Mouse (Mus musculus) spleen, postnatal 14 days (tissue): ENCODE results near the gene Fkbp5.
"Not testable (repeated sequence)": the region's sequence is repeated elsewhere in the genome, so short reads cannot be mapped to it uniquely, and the experiment has no call there.

Source experiments
- DNase-seq, 2 experiments: peaks; one replicate each; pipeline ENCODE4 v3.0.0; 2021 to 2022; ENCODE audit warnings: low spot score in 2 of 2

Gene Fkbp5

GRCm38 (mm10) chr17:28419636-28420035 lies 97.7 kb downstream of the Fkbp5 start:
- DNase-seq = no peak

DNA sequence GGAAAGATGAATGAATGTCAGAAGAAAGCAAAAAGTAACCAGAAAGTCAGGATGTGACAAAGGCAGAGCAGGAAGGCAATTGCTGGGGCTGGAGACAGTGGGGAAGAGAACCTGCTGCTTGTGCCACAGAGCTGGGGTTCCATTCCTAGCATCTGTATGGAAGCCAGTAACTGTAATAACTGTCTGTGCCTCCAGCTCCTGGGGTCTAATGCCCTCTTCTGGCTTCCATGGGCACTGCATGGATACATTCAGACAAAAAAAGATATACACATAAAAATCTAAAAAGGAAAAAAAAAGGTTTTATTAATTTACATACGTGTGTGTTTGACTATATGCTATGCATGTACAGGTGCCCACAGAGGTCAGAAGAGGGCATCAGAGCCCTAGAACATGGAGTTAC lies 98.4 kb downstream of the Fkbp5 start:
- no peak for DNase-seq

DNA sequence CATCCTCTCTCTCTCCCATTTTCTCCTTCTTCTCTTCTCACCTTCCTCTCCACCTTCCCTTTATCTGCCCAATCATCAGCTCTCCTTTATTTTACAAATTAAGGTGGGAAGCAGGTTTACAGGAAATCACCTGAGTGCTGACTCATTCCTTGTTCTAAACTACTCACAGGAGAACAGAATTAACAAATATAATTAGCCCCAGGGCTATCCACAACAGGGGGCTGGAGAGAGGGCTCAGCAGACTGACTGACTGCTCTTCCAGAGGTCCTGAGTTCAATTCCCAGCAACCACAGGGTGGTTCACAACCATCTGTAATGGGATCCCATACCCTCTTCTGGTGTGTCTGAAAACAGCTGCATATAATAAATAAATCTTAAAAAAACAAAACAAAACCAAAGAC lies 98.8 kb downstream of the Fkbp5 start:
- not testable (repeated sequence) for DNase-seq

DNA sequence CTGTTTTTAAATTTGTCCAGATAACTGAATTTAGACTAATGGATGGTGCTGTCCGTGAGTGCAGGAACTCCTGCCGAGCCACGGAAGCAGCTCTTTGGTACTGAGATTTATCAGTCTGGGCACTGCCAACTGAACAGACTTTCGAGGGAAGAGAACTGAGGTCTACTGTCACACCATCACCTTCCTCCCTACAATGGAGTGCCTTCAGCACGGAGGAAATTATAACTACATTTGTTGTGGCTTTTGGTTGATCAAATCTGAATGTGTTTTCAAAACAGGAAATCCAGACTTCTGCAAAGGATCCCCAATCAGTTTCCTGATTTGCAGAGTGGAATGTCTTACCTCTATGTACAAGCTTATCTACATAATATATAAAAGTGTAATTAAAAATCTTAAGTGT lies 99.6 kb downstream of the Fkbp5 start:
- DNase-seq = no peak

DNA sequence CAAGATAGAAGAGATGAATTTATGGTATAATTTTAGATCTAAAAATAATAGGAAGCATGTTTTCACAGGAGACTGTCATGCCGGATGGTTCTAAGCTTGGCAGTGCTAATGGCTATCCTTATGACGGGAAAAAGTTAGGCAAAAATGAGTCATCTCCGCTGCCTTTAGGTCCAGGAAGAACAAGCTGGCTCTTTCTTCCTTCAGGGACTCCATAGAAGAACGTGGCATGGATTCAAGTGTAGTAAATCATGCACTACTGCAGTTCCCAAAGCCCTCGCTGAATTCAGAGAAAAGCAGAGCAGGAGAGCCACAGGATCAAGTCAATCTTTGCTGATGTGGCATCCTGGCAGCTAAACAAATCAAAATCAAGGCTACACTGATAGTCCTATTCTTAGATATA lies 102.1 kb downstream of the Fkbp5 start:
- no peak for DNase-seq

DNA sequence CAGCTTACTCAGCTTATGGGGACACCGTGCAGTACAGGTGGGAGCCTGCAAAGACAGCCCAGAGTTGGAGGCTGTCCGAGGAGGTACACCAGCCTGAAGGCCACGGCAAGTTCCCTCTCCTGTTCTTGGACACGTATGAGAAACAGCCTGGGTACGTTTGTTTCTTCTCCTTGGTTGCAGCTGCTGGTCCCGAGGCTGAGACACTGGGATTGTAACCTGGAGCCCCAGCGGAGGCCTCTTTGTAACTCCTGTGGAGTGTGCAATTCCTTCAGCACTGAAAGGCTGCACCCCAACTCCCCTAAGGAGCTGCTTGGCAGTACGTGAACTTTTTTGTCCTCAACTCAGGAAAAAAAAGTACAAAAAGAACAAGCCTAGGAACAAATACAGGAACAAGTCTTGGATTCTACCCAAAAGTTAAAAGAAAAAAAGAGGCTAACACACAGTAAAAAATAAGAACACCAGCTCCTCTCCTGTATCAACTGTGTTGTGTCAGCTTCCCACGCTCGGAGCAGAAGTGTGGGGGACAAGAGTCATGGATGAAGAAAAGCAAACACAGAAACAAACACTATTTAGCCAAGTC lies 105.9 kb downstream of the Fkbp5 start:
- no peak for DNase-seq

DNA sequence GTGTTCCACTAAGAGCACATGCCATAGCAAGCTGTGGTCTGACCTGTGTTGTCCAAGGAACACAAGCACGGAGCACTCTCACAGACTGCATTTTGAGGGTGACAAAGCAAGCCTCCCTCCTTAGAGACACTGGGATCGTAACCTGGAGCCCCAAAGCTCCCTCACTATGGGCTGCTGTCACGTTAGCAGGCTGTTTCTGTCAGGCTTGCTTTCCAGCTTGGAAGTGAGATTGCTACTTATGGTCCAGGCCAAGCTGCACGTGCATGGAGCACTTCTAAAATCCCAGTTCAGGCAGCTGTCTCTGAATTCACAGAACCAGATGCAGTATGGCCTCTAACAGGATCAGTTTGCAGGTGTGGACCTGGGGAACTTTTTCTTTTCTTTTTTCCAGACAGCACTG lies 106.6 kb downstream of the Fkbp5 start:
- no peak for DNase-seq

- no peak for DNase-seq
Measured at GRCm38 (mm10) chr17:28408251-28408918, 108.9 kb downstream of the Fkbp5 start.

- DNase-seq = peak; percentile 63 to 74
Measured at GRCm38 (mm10) chr17:28407418-28408250, 109.7 kb downstream of the Fkbp5 start.

DNA sequence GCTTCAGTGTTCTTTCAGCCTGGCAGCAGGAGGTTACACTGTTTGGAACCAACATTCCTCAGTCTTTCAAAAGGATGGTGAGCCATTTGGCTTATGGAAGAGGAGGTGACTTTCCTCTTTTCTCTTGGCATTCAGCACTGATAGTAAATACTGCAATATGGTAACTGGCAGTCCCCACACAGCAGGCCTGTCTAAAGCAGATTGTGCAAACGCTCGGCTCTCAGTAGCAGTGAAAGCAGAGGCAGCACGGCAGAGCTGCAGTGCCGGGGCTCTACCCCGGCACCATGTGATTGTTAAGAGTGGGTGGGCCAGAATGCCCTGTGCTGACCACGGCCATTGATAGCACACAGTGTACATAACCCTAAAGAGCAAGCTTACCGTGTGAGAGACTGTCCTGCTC lies 110.9 kb downstream of the Fkbp5 start:
- DNase-seq = no peak

- not testable (repeated sequence) for DNase-seq
Measured at GRCm38 (mm10) chr17:28404745-28405144, 112.6 kb downstream of the Fkbp5 start.

GRCm38 (mm10) chr17:28404301-28404700 lies 113.0 kb downstream of the Fkbp5 start:
- DNase-seq = no peak

- DNase-seq = no peak
Measured at GRCm38 (mm10) chr17:28394994-28395393, 122.3 kb downstream of the Fkbp5 start.

- DNase-seq = no peak
Measured at GRCm38 (mm10) chr17:28394051-28394765, 123.1 kb downstream of the Fkbp5 start.

DNA sequence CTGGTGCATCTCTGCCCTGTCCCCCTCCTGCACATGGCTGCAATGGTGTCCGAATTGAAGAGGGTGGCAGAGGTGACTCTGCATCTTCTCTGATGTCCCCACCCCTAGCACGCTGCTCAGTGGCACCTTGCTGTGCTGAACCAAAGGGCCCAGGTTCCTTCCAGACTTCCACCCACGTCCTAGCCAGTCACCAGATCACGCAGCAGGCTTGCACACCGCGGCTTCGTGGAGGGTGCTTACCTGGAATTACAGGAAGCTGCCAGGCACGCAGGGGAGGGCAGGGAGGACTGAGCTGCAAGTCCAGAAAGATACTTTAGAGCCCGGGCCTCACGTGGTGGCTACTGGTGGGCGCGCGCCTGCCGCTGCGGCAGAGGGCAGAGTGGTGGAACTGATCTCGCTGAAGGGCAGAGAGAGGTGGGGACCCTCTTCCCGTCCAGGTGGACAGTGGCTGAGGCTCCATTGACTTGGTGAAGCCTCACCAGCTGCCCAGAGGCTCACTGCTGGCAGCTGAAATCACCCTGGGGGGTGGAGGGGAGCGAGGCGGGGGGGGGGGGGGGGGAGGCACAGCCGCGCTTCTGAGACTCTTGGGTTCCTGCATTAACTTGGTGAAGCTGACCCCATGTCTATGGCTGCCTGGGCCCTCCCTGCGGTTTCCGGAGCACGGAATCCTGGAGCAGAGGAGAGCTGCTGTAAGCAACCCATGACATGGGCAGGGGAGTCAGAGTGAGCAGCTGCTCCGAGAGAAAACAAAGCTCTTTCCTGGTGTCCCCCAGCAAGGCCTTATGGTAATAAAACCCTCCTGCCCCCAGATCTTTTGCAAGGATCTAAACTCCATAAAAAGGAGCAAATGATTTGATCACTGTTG lies 125.5 kb downstream of the Fkbp5 start:
- DNase-seq = no peak

GRCm38 (mm10) chr17:28388534-28388933 lies 128.8 kb downstream of the Fkbp5 start:
- DNase-seq = no peak

GRCm38 (mm10) chr17:28386150-28386905 lies 131.0 kb downstream of the Fkbp5 start:
- peak; percentile 61 to 77 for DNase-seq

DNA sequence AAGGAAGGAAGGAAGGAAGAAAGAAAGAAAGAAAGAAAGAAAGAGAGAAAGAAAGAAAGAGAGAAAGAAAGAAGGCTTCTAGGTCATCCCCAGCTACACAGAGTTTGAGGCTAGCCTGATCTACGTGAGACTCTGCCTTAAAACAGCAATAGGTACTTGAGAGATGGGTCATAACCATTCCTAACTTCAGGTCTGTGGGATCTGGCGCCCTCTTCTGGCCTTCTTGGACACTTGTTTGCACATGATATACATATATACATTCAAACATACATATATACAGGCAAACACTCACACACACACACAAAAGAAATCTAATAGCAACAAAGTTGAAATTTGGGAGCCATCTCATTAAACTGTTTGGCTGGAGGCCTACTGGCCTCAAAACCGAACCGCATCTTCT lies 133.0 kb downstream of the Fkbp5 start:
- peak in 1 of 2 experiments; percentile 16 for DNase-seq

DNA sequence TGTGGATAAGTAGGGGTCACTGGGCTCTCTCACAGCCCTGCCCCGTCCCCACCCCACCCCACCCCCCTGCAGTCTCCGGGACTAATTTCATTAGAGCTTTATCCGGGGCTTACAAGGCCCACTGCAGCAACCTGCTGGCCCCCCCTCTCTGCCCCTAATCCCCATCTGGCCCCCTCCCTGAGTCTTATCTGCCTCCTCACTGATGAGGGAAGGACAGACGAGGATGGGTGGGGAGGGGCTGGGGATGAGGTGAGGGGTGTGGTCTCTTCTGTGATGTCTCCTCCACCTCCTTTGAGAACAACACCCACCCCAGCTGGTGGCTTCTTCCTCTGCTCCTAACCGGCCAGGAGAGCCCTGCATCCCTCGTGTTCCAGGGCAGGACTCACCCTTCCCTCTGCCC lies 137.1 kb downstream of the Fkbp5 start:
- no peak for DNase-seq

DNA sequence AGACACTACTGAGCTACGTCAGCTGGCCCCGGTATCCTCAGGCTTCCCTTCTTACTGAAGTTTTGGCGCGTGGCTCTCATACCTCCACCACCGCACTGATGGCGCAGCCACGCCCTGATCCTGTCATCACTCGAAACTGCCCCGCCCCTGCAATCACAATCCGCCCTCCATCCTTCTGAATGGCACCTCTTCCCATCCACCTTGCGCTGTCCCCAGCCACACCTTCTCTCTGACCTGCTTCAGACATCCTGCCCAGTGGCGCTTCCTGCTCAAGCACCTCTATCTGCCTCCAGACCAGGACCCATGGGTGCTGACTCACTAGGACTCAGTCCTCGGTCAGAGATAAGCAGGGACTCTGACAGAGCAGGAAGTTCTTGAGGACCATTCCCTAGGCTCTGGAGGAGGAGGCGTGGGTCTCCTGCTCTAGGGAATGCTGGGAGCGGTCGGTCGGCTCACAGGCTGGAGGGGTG lies 141.7 kb downstream of the Fkbp5 start:
- no peak for DNase-seq
